Mouse (Mus musculus): ENCODE data around the gene Pcnx4.
"Not testable (repeated sequence)": the region's sequence is repeated elsewhere in the genome, so short reads cannot be mapped to it uniquely, and the experiment has no call there.

Gene Pcnx4

GRCm38 (mm10) chr12:72598731-72599130 lies 62.5 kb downstream of the Pcnx4 start:
- DNase-seq: not testable (repeated sequence)

GRCm38 (mm10) chr12:72612053-72612452 lies 75.9 kb downstream of the Pcnx4 start:
- no peak for DNase-seq

GRCm38 (mm10) chr12:72620856-72621255 lies 84.7 kb downstream of the Pcnx4 start:
- DNase-seq: no peak

- no peak for DNase-seq
Measured at GRCm38 (mm10) chr12:72621441-72621840, 85.3 kb downstream of the Pcnx4 start.

DNA sequence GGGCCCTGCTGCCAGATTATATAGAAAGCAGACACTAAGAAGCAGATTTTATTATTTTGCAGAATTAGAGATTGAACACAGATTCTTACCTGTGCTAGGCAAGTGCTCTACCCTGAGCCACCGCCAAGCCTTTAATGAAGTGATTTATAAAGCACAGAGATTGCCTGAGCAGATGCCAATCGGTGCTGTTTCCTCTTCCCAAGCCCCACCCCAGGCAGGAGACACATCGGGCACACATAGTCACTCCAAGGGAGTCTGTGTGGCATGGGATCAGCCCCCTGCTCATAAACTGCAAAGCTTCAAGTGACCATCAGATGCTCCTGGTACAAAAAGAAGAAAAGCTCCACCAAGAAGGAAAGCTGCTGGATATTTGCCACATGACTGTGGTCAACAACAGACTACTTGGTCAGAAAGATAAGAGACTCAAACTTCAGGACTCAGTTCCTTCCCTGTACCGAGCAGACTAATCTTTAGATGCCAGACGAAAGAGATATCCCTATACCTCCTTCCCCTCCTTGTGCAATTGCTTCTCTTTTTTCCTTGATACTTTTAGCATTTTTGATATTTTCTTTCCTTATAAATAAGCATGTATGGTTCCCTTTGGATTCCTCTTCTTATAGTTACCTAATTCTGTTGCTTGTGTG lies 86.8 kb downstream of the Pcnx4 start:
- no peak for DNase-seq

GRCm38 (mm10) chr12:72628751-72629150 lies 92.6 kb downstream of the Pcnx4 start:
- no peak for DNase-seq
